Mouse (Mus musculus) lung, postnatal 0 days (tissue): ENCODE measurements around the gene Mbtps1.

Experiments used
- CTCF ChIP-seq: IDR thresholded peaks from 2 replicates; pipeline ENCODE4 v1.5.1; 2016; ENCODE audit warnings: antibody characterized with exemption, mild to moderate bottlenecking
- EP300 ChIP-seq: IDR thresholded peaks from 2 replicates; pipeline ENCODE4 v1.6.1; 2016; ENCODE audit warnings: antibody characterized with exemption, mild to moderate bottlenecking, control low read depth

DNA sequence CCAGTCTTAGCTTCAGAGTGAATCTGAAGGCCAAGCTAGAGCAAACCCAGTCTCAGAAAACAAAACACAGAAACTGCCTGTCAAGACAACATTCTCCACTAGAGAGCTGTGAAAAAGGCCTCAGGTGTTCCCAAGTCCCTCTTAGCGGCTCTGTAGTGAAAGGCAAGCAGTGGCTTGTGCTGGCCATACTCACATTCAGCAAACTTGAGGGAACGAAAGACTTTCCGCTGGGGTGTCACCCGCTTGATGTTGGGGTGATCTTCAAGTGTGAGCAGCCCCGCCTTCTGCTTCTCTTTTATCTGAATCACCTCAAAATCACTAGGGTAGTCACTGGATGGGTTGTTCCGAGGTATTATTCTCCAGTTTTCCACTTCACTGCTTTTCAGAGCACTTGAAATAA is 12.7 kb downstream of the Mbtps1 start:
- TF ChIP-seq EP300 (no peak), CTCF (no peak)
